Mouse (Mus musculus): Measurements from ENCODE around the gene Olfr1434.
"Not testable (repeated sequence)": the region's sequence is repeated elsewhere in the genome, so short reads cannot be mapped to it uniquely, and the experiment has no call there.

The Olfr1434 gene

GRCm38 (mm10) chr19:12279554-12279953 lies at the start of gene Olfr1434:
Gene Olfr1434 (plus strand): TSS chr19:12279854.
- DNase-seq: no peak

- DNase-seq: not testable (repeated sequence)
Measured at GRCm38 (mm10) chr19:12232496-12232895, 47.2 kb upstream of the Olfr1434 start, which contains the start of gene Olfr1432. Gene Olfr1432 (minus strand): TSS chr19:12232596.

GRCm38 (mm10) chr19:12241559-12241958 lies 38.1 kb upstream of the Olfr1434 start, which contains the start of gene Olfr262:
Gene Olfr262 (minus strand): TSS chr19:12241659.
- no peak for DNase-seq

DNA sequence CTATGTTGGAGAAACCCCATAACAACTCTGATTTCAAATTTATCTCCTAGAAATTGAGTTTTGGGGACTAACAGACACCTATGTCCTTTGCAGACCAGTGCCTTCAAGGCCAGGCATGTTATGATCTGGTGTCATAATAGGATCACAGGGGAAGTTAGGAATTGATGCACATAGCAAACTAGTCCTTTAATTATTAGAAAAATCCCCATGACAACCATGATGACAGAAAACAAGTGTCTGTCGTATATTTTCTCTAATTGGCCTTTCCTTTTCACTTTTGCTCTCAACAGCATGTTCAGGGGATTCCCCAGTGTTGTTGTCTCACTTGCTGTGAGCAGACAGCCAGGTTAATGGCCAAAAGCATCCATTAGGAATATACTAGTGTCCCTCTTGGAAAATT lies 18.9 kb upstream of the Olfr1434 start, which contains the start of gene Olfr235:
Gene Olfr235 (plus strand): TSS at position 301 of the 400 bp plus-strand sequence.
- no peak for DNase-seq

- DNase-seq: no peak
Measured at GRCm38 (mm10) chr19:12292979-12293378, 13.3 kb downstream of the Olfr1434 start.

DNA sequence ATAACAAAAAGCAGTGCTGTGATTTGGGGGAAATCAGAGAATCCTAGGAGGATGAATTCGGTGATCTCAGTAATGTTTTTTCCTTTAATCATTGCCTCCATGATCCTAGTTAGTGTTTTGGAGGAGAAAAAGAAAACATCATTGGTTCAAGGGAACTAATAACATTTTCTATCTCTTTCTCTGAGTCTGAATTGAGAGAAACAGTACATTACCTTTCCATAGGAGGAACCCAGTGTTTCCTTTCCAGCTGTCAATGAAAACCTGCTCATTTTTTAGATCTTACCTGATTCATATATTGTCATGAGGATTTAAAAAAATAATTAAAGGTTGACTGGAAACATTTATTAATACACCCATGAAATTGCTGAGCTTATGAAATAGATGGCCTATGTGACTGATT lies 19.4 kb downstream of the Olfr1434 start, which contains the start of gene Olfr1436:
Gene Olfr1436 (minus strand): TSS at position 101 of the 400 bp plus-strand sequence.
- not testable (repeated sequence) for DNase-seq

DNA sequence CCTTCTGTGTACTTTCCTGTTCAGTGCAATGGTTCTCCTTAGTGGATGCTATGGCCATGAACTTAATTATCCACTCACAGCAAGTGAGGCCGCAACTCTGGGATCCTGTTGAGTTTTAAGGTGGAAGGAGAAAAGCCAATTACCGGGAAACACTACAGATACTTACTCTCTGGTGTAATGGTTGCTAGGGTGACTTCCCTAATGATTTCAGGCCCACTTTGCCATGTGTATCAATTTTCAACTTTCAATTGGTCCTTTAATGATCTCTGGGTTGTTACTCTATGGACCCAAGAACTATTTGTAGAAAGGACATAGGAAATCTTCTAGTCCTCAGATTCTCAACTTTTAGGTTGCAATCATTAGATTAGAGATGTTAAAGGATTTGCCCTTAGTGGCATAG lies 45.3 kb downstream of the Olfr1434 start, which contains the start of gene Olfr1437:
Gene Olfr1437 (minus strand): TSS at position 101 of the 400 bp plus-strand sequence.
- DNase-seq: no peak

Measured in kidney, adult 18-20 months (tissue).